Mouse (Mus musculus) erythroblast, embryonic 14.5 days (primary cell): ENCODE data around the gene Impg1.

ENCODE experiments used
- GATA1 ChIP-seq: IDR thresholded peaks from 2 replicates; pipeline ENCODE4 v1.6.1; 2012; ENCODE audit warnings: low read length, inconsistent platforms, mixed read lengths
- TAL1 ChIP-seq: IDR thresholded peaks from 3 replicates; pipeline ENCODE4 v1.6.1; 2012; ENCODE audit warnings: low read length, inconsistent platforms, mixed read lengths

DNA sequence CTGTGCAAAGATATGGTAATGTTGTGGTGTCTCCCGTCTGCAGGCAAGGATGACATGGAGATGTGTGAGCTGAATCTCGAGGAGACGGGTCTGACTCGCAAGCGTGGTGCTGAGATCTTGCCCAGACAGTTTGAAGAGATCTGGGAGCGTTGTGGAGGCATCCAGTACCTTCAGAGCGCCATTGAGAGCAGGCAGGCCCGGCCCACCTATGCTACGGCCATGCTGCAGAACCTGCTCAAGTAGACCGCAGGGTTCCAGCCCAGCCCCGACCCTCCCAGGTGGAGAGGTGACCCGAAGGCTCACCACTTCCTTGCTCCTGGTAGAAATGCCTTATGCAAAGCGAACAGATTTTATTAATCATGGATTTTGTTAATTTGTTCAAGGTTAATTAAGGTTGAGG lies 157.7 kb downstream of the Impg1 start:
- TF ChIP-seq GATA1 (no peak), TAL1 (no peak)
